Mouse (Mus musculus): ENCODE measurements around the gene Kcnj16. TPM values are rescaled to one million over a fixed set of nuclear protein-coding genes. Genes with fewer than 3 reads are reported as not detected.

The Kcnj16 gene
- 0.20 and 0.24 TPM in 2 replicates for polyA plus RNA-seq (2016; fragmentation: Nextera tagmentation; extraction: Ambion mirVana)

- no peaks in the 10 kb centered on the region for H3K27me3 ChIP-seq
- no peaks in the 10 kb centered on the region for H3K4me1 ChIP-seq
- no peaks in the 10 kb centered on the region for H3K9me3 ChIP-seq
- no peak for ATAC-seq (ENCODE audit: low FRiP score, low read depth)
- H3K4me2 ChIP-seq (replicated peaks), result no peak within 1 kb of the TSS
- no peak within 1 kb of the TSS for H3K4me3 ChIP-seq
- H3K9ac ChIP-seq (replicated peaks), result no peak within 1 kb of the TSS
- WGBS, result 84% methylated on average over 4 of the region's 4 CpGs
- no peak within 1 kb of the TSS for H3K27ac ChIP-seq (replicated peaks)
- H3K36me3 ChIP-seq, result no peaks in the 10 kb centered on the region
Observed at GRCm38 (mm10) chr11:110967762-110968135, at the start of gene Kcnj16. Kcnj16 (plus strand) TSS chr11:110968033.

- Histone ChIP-seq H3K27me3 (no peaks in the 10 kb centered on the region), H3K4me1 (no peaks in the 10 kb centered on the region), H3K9me3 (no peaks in the 10 kb centered on the region), H3K4me3 (no peak overlapping the region), H3K4me2 (replicated peaks) (no peak overlapping the region), H3K27ac (replicated peaks) (no peak overlapping the region), H3K36me3 (no peaks in the 10 kb centered on the region), H3K9ac (replicated peaks) (no peak overlapping the region)
- WGBS, result 87% methylated on average over 5 of the region's 5 CpGs
- ATAC-seq (ENCODE audit: low FRiP score, low read depth), result no peak
Observed at GRCm38 (mm10) chr11:110918808-110919465, 48.9 kb upstream of the Kcnj16 start.

- H3K9me3 ChIP-seq, result no peaks in the 10 kb centered on the region
- H3K27me3 ChIP-seq, result no peaks in the 10 kb centered on the region
- no peaks in the 10 kb centered on the region for H3K4me1 ChIP-seq
- no peak overlapping the region for H3K9ac ChIP-seq (replicated peaks)
- H3K27ac ChIP-seq (replicated peaks), result no peak overlapping the region
- H3K4me3 ChIP-seq, result no peak overlapping the region
- no peak overlapping the region for H3K4me2 ChIP-seq (replicated peaks)
- no peaks in the 10 kb centered on the region for H3K36me3 ChIP-seq
- ATAC-seq (ENCODE audit: low FRiP score, low read depth), result no peak
- WGBS, result 70% methylated on average over 3 of the region's 3 CpGs
Observed at GRCm38 (mm10) chr11:110935699-110936098, 32.1 kb upstream of the Kcnj16 start.

- 48% methylated on average over 3 of the region's 3 CpGs for WGBS
- Histone ChIP-seq H3K9me3 (no peaks in the 10 kb centered on the region), H3K27me3 (no peaks in the 10 kb centered on the region)
Observed at GRCm38 (mm10) chr11:110942280-110942679, 25.6 kb upstream of the Kcnj16 start.

GRCm38 (mm10) chr11:110942695-110943135 is 25.1 kb upstream of the Kcnj16 start:
- Histone ChIP-seq H3K4me3 (no peak overlapping the region), H3K9me3 (no peaks in the 10 kb centered on the region), H3K36me3 (no peaks in the 10 kb centered on the region), H3K27ac (replicated peaks) (no peak overlapping the region), H3K4me2 (replicated peaks) (no peak overlapping the region), H3K4me1 (no peaks in the 10 kb centered on the region), H3K27me3 (no peaks in the 10 kb centered on the region), H3K9ac (replicated peaks) (no peak overlapping the region)
- WGBS, result 59% methylated on average over 6 of the region's 6 CpGs
- ATAC-seq (ENCODE audit: low FRiP score, low read depth), result no peak

More at GRCm38 (mm10) chr11:110942280-110942679, 25.6 kb upstream of the Kcnj16 start:
- no peaks in the 10 kb centered on the region for H3K4me1 ChIP-seq
- no peak overlapping the region for H3K4me2 ChIP-seq (replicated peaks)
- H3K4me3 ChIP-seq, result no peak overlapping the region
- no peak overlapping the region for H3K9ac ChIP-seq (replicated peaks)
- H3K36me3 ChIP-seq, result no peaks in the 10 kb centered on the region
- ATAC-seq (ENCODE audit: low FRiP score, low read depth), result no peak
- H3K27ac ChIP-seq (replicated peaks), result no peak overlapping the region

GRCm38 (mm10) chr11:110956665-110957064 is 11.2 kb upstream of the Kcnj16 start:
- 43% methylated on average over 7 of the region's 7 CpGs for WGBS
- ATAC-seq (ENCODE audit: low FRiP score, low read depth), result no peak
- H3K27me3 ChIP-seq, result no peaks in the 10 kb centered on the region
- no peak overlapping the region for H3K9ac ChIP-seq (replicated peaks)
- H3K9me3 ChIP-seq, result no peaks in the 10 kb centered on the region
- no peak overlapping the region for H3K27ac ChIP-seq (replicated peaks)
- no peak overlapping the region for H3K4me3 ChIP-seq
- H3K4me2 ChIP-seq (replicated peaks), result no peak overlapping the region
- H3K4me1 ChIP-seq, result peaks cover 3% of the 10 kb centered on the region; the same call in 1 of the 2 replicates
- no peaks in the 10 kb centered on the region for H3K36me3 ChIP-seq

GRCm38 (mm10) chr11:110961592-110962021 is 6.2 kb upstream of the Kcnj16 start:
- Histone ChIP-seq H3K36me3 (no peaks in the 10 kb centered on the region), H3K9me3 (no peaks in the 10 kb centered on the region), H3K27me3 (no peaks in the 10 kb centered on the region), H3K27ac (replicated peaks) (no peak overlapping the region), H3K4me1 (peaks cover 5% of the 10 kb centered on the region; the same call in 1 of the 2 replicates), H3K4me3 (no peak overlapping the region), H3K9ac (replicated peaks) (no peak overlapping the region), H3K4me2 (replicated peaks) (no peak overlapping the region)
- 7% methylated on average over 5 of the region's 5 CpGs for WGBS
- ATAC-seq (ENCODE audit: low FRiP score, low read depth), result no peak

- H3K27me3 ChIP-seq, result no peaks in the 10 kb centered on the region
- no peaks in the 10 kb centered on the region for H3K4me1 ChIP-seq
- ATAC-seq (ENCODE audit: low FRiP score, low read depth), result no peak
- H3K4me3 ChIP-seq, result no peak overlapping the region
- H3K27ac ChIP-seq (replicated peaks), result no peak overlapping the region
- H3K4me2 ChIP-seq (replicated peaks), result no peak overlapping the region
- H3K9ac ChIP-seq (replicated peaks), result no peak overlapping the region
- H3K36me3 ChIP-seq, result no peaks in the 10 kb centered on the region
- no peaks in the 10 kb centered on the region for H3K9me3 ChIP-seq
- 81% methylated on average over 11 of the region's 11 CpGs for WGBS
Observed at GRCm38 (mm10) chr11:110967019-110967761, 643 bp upstream of the Kcnj16 start.

GRCm38 (mm10) chr11:110968901-110969300 is 1.1 kb downstream of the Kcnj16 start:
- no peaks in the 10 kb centered on the region for H3K9me3 ChIP-seq
- no peaks in the 10 kb centered on the region for H3K4me1 ChIP-seq
- H3K27ac ChIP-seq (replicated peaks), result no peak overlapping the region
- H3K4me3 ChIP-seq, result no peak overlapping the region
- no peaks in the 10 kb centered on the region for H3K27me3 ChIP-seq
- no peak for ATAC-seq (ENCODE audit: low FRiP score, low read depth)
- H3K9ac ChIP-seq (replicated peaks), result no peak overlapping the region
- H3K4me2 ChIP-seq (replicated peaks), result no peak overlapping the region
- no peaks in the 10 kb centered on the region for H3K36me3 ChIP-seq

- no peaks in the 10 kb centered on the region for H3K27me3 ChIP-seq
- H3K4me1 ChIP-seq, result no peaks in the 10 kb centered on the region
- H3K27ac ChIP-seq (replicated peaks), result no peak overlapping the region
- no peak for ATAC-seq (ENCODE audit: low FRiP score, low read depth)
- H3K9me3 ChIP-seq, result no peaks in the 10 kb centered on the region
- no peak overlapping the region for H3K9ac ChIP-seq (replicated peaks)
- H3K36me3 ChIP-seq, result no peaks in the 10 kb centered on the region
- WGBS, result 79% methylated on average over 1 of the region's 1 CpGs
- no peak overlapping the region for H3K4me3 ChIP-seq
- H3K4me2 ChIP-seq (replicated peaks), result no peak overlapping the region
Observed at GRCm38 (mm10) chr11:110985508-110985907, 17.7 kb downstream of the Kcnj16 start.

GRCm38 (mm10) chr11:110985949-110986348 is 18.1 kb downstream of the Kcnj16 start:
- H3K9me3 ChIP-seq, result no peaks in the 10 kb centered on the region
- no peak overlapping the region for H3K4me3 ChIP-seq
- ATAC-seq (ENCODE audit: low FRiP score, low read depth), result no peak
- H3K27ac ChIP-seq (replicated peaks), result no peak overlapping the region
- no peak overlapping the region for H3K9ac ChIP-seq (replicated peaks)
- H3K27me3 ChIP-seq, result no peaks in the 10 kb centered on the region
- WGBS, result 47% methylated on average over 3 of the region's 3 CpGs
- no peaks in the 10 kb centered on the region for H3K36me3 ChIP-seq
- no peak overlapping the region for H3K4me2 ChIP-seq (replicated peaks)
- no peaks in the 10 kb centered on the region for H3K4me1 ChIP-seq

- Histone ChIP-seq H3K27me3 (no peaks in the 10 kb centered on the region), H3K4me3 (no peak overlapping the region), H3K9me3 (no peaks in the 10 kb centered on the region), H3K9ac (replicated peaks) (no peak overlapping the region), H3K36me3 (no peaks in the 10 kb centered on the region), H3K4me2 (replicated peaks) (no peak overlapping the region), H3K27ac (replicated peaks) (no peak overlapping the region), H3K4me1 (peaks cover 7% of the 10 kb centered on the region; the same call in 1 of the 2 replicates)
- 80% methylated on average over 4 of the region's 4 CpGs for WGBS
- ATAC-seq (ENCODE audit: low FRiP score, low read depth), result no peak
Observed at GRCm38 (mm10) chr11:110993616-110994015, 25.8 kb downstream of the Kcnj16 start.
